Mouse (Mus musculus) layer of hippocampus, adult 9-11 months (tissue): ENCODE data around the gene Eif3l.
A peak's percentile ranks its signal among the peaks of the same experiment; 100 is the strongest.

Experiments used
- DNase-seq: peaks from one replicate; pipeline ENCODE4 v3.0.0; 2022

The Eif3l gene

GRCm38 (mm10) chr15:79093083-79093839 lies 18.3 kb downstream of the Eif3l start:
- no peak for DNase-seq

- peak; percentile 54 for DNase-seq
Observed at GRCm38 (mm10) chr15:79095483-79095882, 20.5 kb downstream of the Eif3l start.

- DNase-seq: no peak
Observed at GRCm38 (mm10) chr15:79096556-79096955, 21.6 kb downstream of the Eif3l start.

GRCm38 (mm10) chr15:79097135-79097534 lies 22.2 kb downstream of the Eif3l start:
- no peak for DNase-seq

- DNase-seq: peak; percentile 87
Observed at GRCm38 (mm10) chr15:79097611-79098025, 22.6 kb downstream of the Eif3l start.

GRCm38 (mm10) chr15:79098220-79098619 lies 23.2 kb downstream of the Eif3l start:
- DNase-seq: no peak

GRCm38 (mm10) chr15:79098868-79099267 lies 23.9 kb downstream of the Eif3l start:
- no peak for DNase-seq

GRCm38 (mm10) chr15:79099456-79099855 lies 24.5 kb downstream of the Eif3l start:
- DNase-seq: no peak

- DNase-seq: no peak
Observed at GRCm38 (mm10) chr15:79100391-79100790, 25.4 kb downstream of the Eif3l start.

GRCm38 (mm10) chr15:79101531-79101930 lies 26.6 kb downstream of the Eif3l start:
- DNase-seq: peak; percentile 51

- peak; percentile 52 for DNase-seq
Observed at GRCm38 (mm10) chr15:79103264-79103663, 28.3 kb downstream of the Eif3l start.

- DNase-seq: no peak
Observed at GRCm38 (mm10) chr15:79105804-79106203, 30.8 kb downstream of the Eif3l start.

- DNase-seq: no peak
Observed at GRCm38 (mm10) chr15:79107966-79108365, 33.0 kb downstream of the Eif3l start.

GRCm38 (mm10) chr15:79108421-79109320 lies 33.7 kb downstream of the Eif3l start, which contains the start of gene Micall1:
Gene Micall1 (plus strand): TSS chr15:79108898.
- DNase-seq: peak; percentile 38

GRCm38 (mm10) chr15:79109321-79109934 lies 34.4 kb downstream of the Eif3l start:
- DNase-seq: no peak

- no peak for DNase-seq
Observed at GRCm38 (mm10) chr15:79110031-79110430, 35.1 kb downstream of the Eif3l start.

- no peak for DNase-seq
Observed at GRCm38 (mm10) chr15:79110528-79110927, 35.5 kb downstream of the Eif3l start.

- no peak for DNase-seq
Observed at GRCm38 (mm10) chr15:79111774-79112173, 36.8 kb downstream of the Eif3l start.

GRCm38 (mm10) chr15:79115276-79115675 lies 40.3 kb downstream of the Eif3l start:
- DNase-seq: no peak

GRCm38 (mm10) chr15:79119491-79119890 lies 44.5 kb downstream of the Eif3l start:
- DNase-seq: no peak

GRCm38 (mm10) chr15:79122119-79122518 lies 47.1 kb downstream of the Eif3l start:
- DNase-seq: no peak

GRCm38 (mm10) chr15:79122546-79122945 lies 47.6 kb downstream of the Eif3l start:
- no peak for DNase-seq

GRCm38 (mm10) chr15:79123751-79124150 lies 48.8 kb downstream of the Eif3l start:
- no peak for DNase-seq
